Mouse (Mus musculus) liver, embryonic 16.5 days (tissue): ENCODE data around the gene Med21. TPM values are rescaled to one million over a fixed set of nuclear protein-coding genes. Genes with fewer than 3 reads are reported as not detected.

Experiments used
- ATAC-seq: fragments of 200-750 bp; cut with Nextera tagmentation; 2 replicates; pipeline ENCODE4 v1.8.0; 2017; ENCODE audit warnings: low read depth, mild to moderate bottlenecking, moderate number of reproducible peaks, moderate library complexity
- H3K27ac ChIP-seq: fragments of 300-500 bp; sonication (generic); 2 replicates; pipeline ENCODE4 v1.5.1; 2014; ENCODE audit warnings: mild to moderate bottlenecking, low read length
- H3K27me3 ChIP-seq: fragments of 300-500 bp; sonication (generic); 2 replicates; pipeline ENCODE4 v1.6.1; 2014; ENCODE audit warnings: low read depth, low read length, mixed read lengths; ENCODE audit not compliant: control insufficient read depth, insufficient read depth
- H3K36me3 ChIP-seq: fragments of 300-500 bp; sonication (generic); 2 replicates; pipeline ENCODE4 v1.6.1; 2014; ENCODE audit warnings: mild to moderate bottlenecking; ENCODE audit not compliant: control insufficient read depth, insufficient read depth
- H3K4me1 ChIP-seq: fragments of 300-500 bp; sonication (generic); 2 replicates; pipeline ENCODE4 v1.6.1; 2014; ENCODE audit warnings: low read depth, low read length, mixed read lengths; ENCODE audit not compliant: control insufficient read depth
- H3K4me2 ChIP-seq: fragments of 300-500 bp; sonication (generic); 2 replicates; pipeline ENCODE4 v1.6.1; 2014; ENCODE audit warnings: low read depth, low read length, mixed read lengths
- H3K4me3 ChIP-seq: fragments of 300-500 bp; sonication (generic); 2 replicates; pipeline ENCODE4 v1.5.1; 2014; ENCODE audit warnings: low read depth, mild to moderate bottlenecking, low read length
- H3K9ac ChIP-seq: fragments of 300-500 bp; sonication (generic); 2 replicates; pipeline ENCODE4 v1.6.1; 2014; ENCODE audit warnings: low read depth, low read length
- H3K9me3 ChIP-seq: fragments of 300-500 bp; sonication (generic); replicated peaks from 2 replicates; pipeline ENCODE4 v1.6.1; 2016; ENCODE audit warnings: low read length; ENCODE audit not compliant: control insufficient read depth
- WGBS: fragments of 180-500 bp; shearing (Covaris S2); extraction: QIAGEN DNeasy Blood & Tissue Kit; methylation state at CpG from one replicate; pipeline ENCODE4 v1.1.7; 2014; ENCODE audit not compliant: insufficient replicate concordance; 5-methylcytosine and 5-hydroxymethylcytosine counted together
- polyA plus RNA-seq: library from polyadenylated mRNA; unstranded; fragments of >200 nt; fragmentation: Nextera tagmentation; extraction: Ambion mirVana; gene quantifications from 2 replicates; pipeline ENCODE4 v1.2.1, GENCODE M21; 2015

Med21 gene
- polyA plus RNA-seq: 51.9 and 61.2 TPM in 2 replicates

- H3K4me2 ChIP-seq: peak within 1 kb of the TSS; percentile 81
- no peaks in the 10 kb centered on the region for H3K27me3 ChIP-seq
- under 1% methylated on average over 60 of the region's 60 CpGs for WGBS
- H3K36me3 ChIP-seq: no peaks in the 10 kb centered on the region
- peaks cover 21% of the 10 kb centered on the region for H3K4me1 ChIP-seq
- peak within 1 kb of the TSS; percentile 91 for H3K27ac ChIP-seq
- H3K9me3 ChIP-seq: no peaks in the 10 kb centered on the region
- peak; percentile 94 for ATAC-seq
- H3K9ac ChIP-seq: peak within 1 kb of the TSS; percentile 97
- H3K4me3 ChIP-seq: peak within 1 kb of the TSS; percentile 95
These were observed at the start of gene Med21, which contains the start of gene Tm7sf3 for GRCm38 (mm10) chr6:146642276-146643183. Gene Med21, plus strand, starts transcription at chr6:146642547. Gene Tm7sf3, minus strand, starts transcription at chr6:146642824.

- Histone ChIP-seq H3K36me3 (peaks cover 39% of the 10 kb centered on the region), H3K4me2 (no peak overlapping the region), H3K4me3 (no peak overlapping the region), H3K27ac (no peak overlapping the region), H3K9ac (no peak overlapping the region), H3K4me1 (no peaks in the 10 kb centered on the region), H3K27me3 (no peaks in the 10 kb centered on the region), H3K9me3 (no peaks in the 10 kb centered on the region)
- ATAC-seq: no peak
- WGBS: 92% methylated on average over 4 of the region's 4 CpGs
These were observed 39.7 kb upstream of the Med21 start for GRCm38 (mm10) chr6:146602601-146603000.

GRCm38 (mm10) chr6:146603651-146604050, 38.7 kb upstream of the Med21 start:
- no peak for ATAC-seq
- Histone ChIP-seq H3K36me3 (peaks cover 39% of the 10 kb centered on the region), H3K4me3 (no peak overlapping the region), H3K9ac (no peak overlapping the region), H3K27ac (no peak overlapping the region), H3K4me1 (no peaks in the 10 kb centered on the region), H3K9me3 (no peaks in the 10 kb centered on the region), H3K27me3 (no peaks in the 10 kb centered on the region), H3K4me2 (no peak overlapping the region)
- WGBS: 80% methylated on average over 10 of the region's 10 CpGs

- peak; percentile 89 for ATAC-seq
- Histone ChIP-seq H3K4me1 (peaks cover 52% of the 10 kb centered on the region), H3K36me3 (peaks cover 33% of the 10 kb centered on the region), H3K4me3 (peak overlapping the region; percentile 25; the same call in 1 of the 2 replicates), H3K4me2 (peak overlapping the region; percentile 59), H3K9ac (peak overlapping the region; percentile 30), H3K27ac (peak overlapping the region; percentile 98), H3K27me3 (no peaks in the 10 kb centered on the region), H3K9me3 (no peaks in the 10 kb centered on the region)
- 27% methylated on average over 6 of the region's 6 CpGs for WGBS
These were observed 31.0 kb upstream of the Med21 start for GRCm38 (mm10) chr6:146611385-146611784.

- Histone ChIP-seq H3K36me3 (peaks cover 38% of the 10 kb centered on the region), H3K9me3 (no peaks in the 10 kb centered on the region), H3K4me1 (peaks cover 52% of the 10 kb centered on the region), H3K27ac (peak overlapping the region; percentile 98), H3K4me3 (peak overlapping the region; percentile 25; the same call in 1 of the 2 replicates), H3K9ac (peak overlapping the region; percentile 30), H3K4me2 (peak overlapping the region; percentile 59), H3K27me3 (no peaks in the 10 kb centered on the region)
- 41% methylated on average over 7 of the region's 7 CpGs for WGBS
- ATAC-seq: peak; percentile 83
These were observed 30.4 kb upstream of the Med21 start for GRCm38 (mm10) chr6:146611897-146612296.

GRCm38 (mm10) chr6:146612736-146613135, 29.6 kb upstream of the Med21 start:
- H3K36me3 ChIP-seq: peaks cover 45% of the 10 kb centered on the region

GRCm38 (mm10) chr6:146613907-146614306, 28.4 kb upstream of the Med21 start:
- ATAC-seq: no peak
- 85% methylated on average over 5 of the region's 5 CpGs for WGBS
- no peak overlapping the region for H3K4me3 ChIP-seq
- no peak overlapping the region; the same call in 1 of the 2 replicates for H3K4me2 ChIP-seq
- no peaks in the 10 kb centered on the region for H3K9me3 ChIP-seq
- H3K27me3 ChIP-seq: no peaks in the 10 kb centered on the region
- peak overlapping the region; percentile 51 for H3K27ac ChIP-seq
- H3K9ac ChIP-seq: no peak overlapping the region
- H3K4me1 ChIP-seq: peaks cover 52% of the 10 kb centered on the region
- peaks cover 54% of the 10 kb centered on the region for H3K36me3 ChIP-seq

More at GRCm38 (mm10) chr6:146612736-146613135, 29.6 kb upstream of the Med21 start:
- Histone ChIP-seq H3K9me3 (no peaks in the 10 kb centered on the region), H3K4me2 (no peak overlapping the region), H3K27ac (peak overlapping the region; percentile 98), H3K9ac (no peak overlapping the region; the same call in 1 of the 2 replicates), H3K27me3 (no peaks in the 10 kb centered on the region), H3K4me1 (peaks cover 52% of the 10 kb centered on the region), H3K4me3 (no peak overlapping the region)
- ATAC-seq: no peak
- 92% methylated on average over 5 of the region's 5 CpGs for WGBS

GRCm38 (mm10) chr6:146614541-146614940, 27.8 kb upstream of the Med21 start:
- Histone ChIP-seq H3K36me3 (peaks cover 52% of the 10 kb centered on the region), H3K27ac (peak overlapping the region; percentile 51), H3K9me3 (no peaks in the 10 kb centered on the region), H3K4me2 (peak overlapping the region; percentile 41), H3K4me1 (peaks cover 51% of the 10 kb centered on the region), H3K4me3 (no peak overlapping the region), H3K9ac (no peak overlapping the region), H3K27me3 (no peaks in the 10 kb centered on the region)
- ATAC-seq: peak; percentile 74
- WGBS: 54% methylated on average over 5 of the region's 5 CpGs

- peaks cover 53% of the 10 kb centered on the region for H3K36me3 ChIP-seq
- H3K27ac ChIP-seq: no peak overlapping the region
- WGBS: 88% methylated on average over 8 of the region's 8 CpGs
- H3K9me3 ChIP-seq: no peaks in the 10 kb centered on the region
- no peak overlapping the region for H3K9ac ChIP-seq
- H3K4me3 ChIP-seq: no peak overlapping the region
- no peaks in the 10 kb centered on the region for H3K27me3 ChIP-seq
- ATAC-seq: no peak
- peaks cover 37% of the 10 kb centered on the region for H3K4me1 ChIP-seq
- no peak overlapping the region for H3K4me2 ChIP-seq
These were observed 26.5 kb upstream of the Med21 start for GRCm38 (mm10) chr6:146615891-146616290.
